Mouse (Mus musculus) embryonic facial prominence, embryonic 11.5 days (tissue): ENCODE results near the gene Cdh13. TPM values are rescaled to one million over a fixed set of nuclear protein-coding genes. Genes with fewer than 3 reads are reported as not detected.
"Not testable (repeated sequence)": the region's sequence is repeated elsewhere in the genome, so short reads cannot be mapped to it uniquely, and the experiment has no call there.

ENCODE experiments used
- ATAC-seq: fragments of 200-750 bp; cut with Nextera tagmentation; replicated peaks from 2 replicates; pipeline ENCODE4 v1.8.0; 2017; ENCODE audit warnings: low read depth; ENCODE audit not compliant: insufficient number of reproducible peaks, low FRiP score, low TSS enrichment
- DNase-seq: peaks from one replicate; pipeline ENCODE4 v3.0.0-alpha.2; 2015; ENCODE audit warnings: low spot score
- H3K27ac ChIP-seq: fragments of 300-500 bp; sonication (generic); replicated peaks from 2 replicates; pipeline ENCODE4 v1.5.1; 2014; ENCODE audit warnings: mild to moderate bottlenecking, low read depth, low read length, control low read depth
- H3K27me3 ChIP-seq: fragments of 300-500 bp; sonication (generic); 2 replicates; pipeline ENCODE4 v1.6.1; 2014; ENCODE audit warnings: mild to moderate bottlenecking, low read length, moderate library complexity, mixed read lengths; ENCODE audit not compliant: control insufficient read depth, insufficient read depth
- H3K36me3 ChIP-seq: fragments of 300-500 bp; sonication (generic); replicated peaks from 2 replicates; pipeline ENCODE4 v1.6.1; 2014; ENCODE audit warnings: low read depth, mild to moderate bottlenecking, low read length, moderate library complexity, mixed read lengths; ENCODE audit not compliant: control insufficient read depth, insufficient read depth
- H3K4me1 ChIP-seq: fragments of 300-500 bp; sonication (generic); 2 replicates; pipeline ENCODE4 v1.6.1; 2014; ENCODE audit warnings: low read length, mixed read lengths; ENCODE audit not compliant: control insufficient read depth, insufficient read depth
- H3K4me2 ChIP-seq: fragments of 300-500 bp; sonication (generic); 2 replicates; pipeline ENCODE4 v1.6.1; 2014; ENCODE audit warnings: low read depth, mild to moderate bottlenecking, control low read depth, low read length, moderate library complexity
- H3K4me3 ChIP-seq: fragments of 300-500 bp; sonication (generic); 2 replicates; pipeline ENCODE4 v1.5.1; 2014; ENCODE audit warnings: low read depth, low read length, control low read depth
- H3K9ac ChIP-seq: fragments of 300-500 bp; sonication (generic); replicated peaks from 2 replicates; pipeline ENCODE4 v1.6.1; 2014; ENCODE audit warnings: mild to moderate bottlenecking, control low read depth, low read length
- H3K9me3 ChIP-seq: fragments of 300-500 bp; sonication (generic); replicated peaks from 2 replicates; pipeline ENCODE4 v1.6.1; 2016; ENCODE audit warnings: mild to moderate bottlenecking, low read length, inconsistent platforms, mixed read lengths; ENCODE audit not compliant: control insufficient read depth
- WGBS: fragments of 180-500 bp; shearing (Covaris S2); extraction: QIAGEN DNeasy Blood & Tissue Kit; methylation state at CpG from one replicate; pipeline ENCODE4 v1.1.7; 2014; 5-methylcytosine and 5-hydroxymethylcytosine counted together
- polyA plus RNA-seq: library from polyadenylated mRNA; unstranded; fragments of >200 nt; fragmentation: Nextera tagmentation; extraction: Ambion mirVana; gene quantifications from 2 replicates; pipeline ENCODE4 v1.2.1, GENCODE M21; 2014

Gene Cdh13
- polyA plus RNA-seq, 1 experiment from 2014 or later, result 7.1 TPM

GRCm38 (mm10) chr8:119272891-119273290 is 989.4 kb downstream of the Cdh13 start:
- no peaks in the 10 kb centered on the region for H3K9me3 ChIP-seq
- H3K36me3 ChIP-seq, result no peaks in the 10 kb centered on the region
- ATAC-seq (no peak), DNase-seq (no peak)
- no peak overlapping the region for H3K27ac ChIP-seq
- H3K4me3 ChIP-seq, result no peak overlapping the region
- no peaks in the 10 kb centered on the region for H3K27me3 ChIP-seq
- H3K9ac ChIP-seq, result no peak overlapping the region
- 71% methylated on average over 8 of the region's 8 CpGs for WGBS
- H3K4me2 ChIP-seq, result no peak overlapping the region
- H3K4me1 ChIP-seq, result no peaks in the 10 kb centered on the region

GRCm38 (mm10) chr8:119275442-119275841 is 991.9 kb downstream of the Cdh13 start:
- no peak overlapping the region for H3K4me3 ChIP-seq
- H3K9me3 ChIP-seq, result no peaks in the 10 kb centered on the region
- H3K4me2 ChIP-seq, result no peak overlapping the region
- H3K27ac ChIP-seq, result no peak overlapping the region
- H3K9ac ChIP-seq, result no peak overlapping the region
- WGBS, result 83% methylated on average over 1 of the region's 1 CpGs
- no peaks in the 10 kb centered on the region for H3K27me3 ChIP-seq
- ATAC-seq (no peak), DNase-seq (no peak)
- H3K36me3 ChIP-seq, result no peaks in the 10 kb centered on the region
- H3K4me1 ChIP-seq, result no peaks in the 10 kb centered on the region

GRCm38 (mm10) chr8:119277047-119277451 is 993.5 kb downstream of the Cdh13 start:
- no peaks in the 10 kb centered on the region for H3K4me1 ChIP-seq
- no peak overlapping the region for H3K27ac ChIP-seq
- no peak for DNase-seq
- ATAC-seq, result no peak
- H3K4me3 ChIP-seq, result no peak overlapping the region
- no peaks in the 10 kb centered on the region for H3K27me3 ChIP-seq
- H3K36me3 ChIP-seq, result no peaks in the 10 kb centered on the region
- no peak overlapping the region for H3K9ac ChIP-seq
- no peaks in the 10 kb centered on the region for H3K9me3 ChIP-seq
- 67% methylated on average over 3 of the region's 3 CpGs for WGBS
- no peak overlapping the region for H3K4me2 ChIP-seq

- Histone ChIP-seq H3K9me3 (no peaks in the 10 kb centered on the region), H3K4me3 (no peak overlapping the region), H3K4me2 (no peak overlapping the region), H3K36me3 (no peaks in the 10 kb centered on the region), H3K27me3 (no peaks in the 10 kb centered on the region), H3K27ac (no peak overlapping the region), H3K9ac (no peak overlapping the region), H3K4me1 (no peaks in the 10 kb centered on the region)
- DNase-seq, result no peak
- ATAC-seq, result no peak
- WGBS, result 86% methylated on average over 2 of the region's 2 CpGs
Measured at GRCm38 (mm10) chr8:119281761-119282160, 998.2 kb downstream of the Cdh13 start.

GRCm38 (mm10) chr8:119284516-119284915 is 1001.0 kb downstream of the Cdh13 start:
- 85% methylated on average over 9 of the region's 9 CpGs for WGBS
- ATAC-seq (no peak), DNase-seq (no peak)
- Histone ChIP-seq H3K4me1 (no peaks in the 10 kb centered on the region), H3K36me3 (no peaks in the 10 kb centered on the region), H3K27me3 (no peaks in the 10 kb centered on the region), H3K4me2 (no peak overlapping the region), H3K27ac (no peak overlapping the region), H3K9ac (no peak overlapping the region), H3K9me3 (no peaks in the 10 kb centered on the region), H3K4me3 (no peak overlapping the region)

GRCm38 (mm10) chr8:119284920-119285319 is 1001.4 kb downstream of the Cdh13 start:
- Histone ChIP-seq H3K4me3 (no peak overlapping the region), H3K4me1 (no peaks in the 10 kb centered on the region), H3K9ac (no peak overlapping the region), H3K9me3 (no peaks in the 10 kb centered on the region), H3K27ac (no peak overlapping the region), H3K36me3 (no peaks in the 10 kb centered on the region), H3K4me2 (no peak overlapping the region), H3K27me3 (no peaks in the 10 kb centered on the region)
- DNase-seq (no peak), ATAC-seq (no peak)
- 75% methylated on average over 4 of the region's 4 CpGs for WGBS

- WGBS, result 85% methylated on average over 13 of the region's 13 CpGs
- Histone ChIP-seq H3K27me3 (no peaks in the 10 kb centered on the region), H3K9ac (no peak overlapping the region), H3K4me1 (no peaks in the 10 kb centered on the region), H3K4me3 (no peak overlapping the region), H3K36me3 (no peaks in the 10 kb centered on the region), H3K9me3 (no peaks in the 10 kb centered on the region), H3K4me2 (no peak overlapping the region), H3K27ac (no peak overlapping the region)
- no peak for ATAC-seq
- DNase-seq, result no peak
Measured at GRCm38 (mm10) chr8:119295477-119295876, 1011.9 kb downstream of the Cdh13 start.

GRCm38 (mm10) chr8:119297752-119298151 is 1014.2 kb downstream of the Cdh13 start:
- not testable (repeated sequence) for H3K4me2 ChIP-seq, H3K4me1 ChIP-seq, H3K9me3 ChIP-seq, H3K27me3 ChIP-seq, H3K36me3 ChIP-seq, ATAC-seq, H3K27ac ChIP-seq, H3K9ac ChIP-seq, H3K4me3 ChIP-seq
- WGBS, result 34% methylated on average over 3 of the region's 3 CpGs
- peak; percentile 40 for DNase-seq
